Mouse (Mus musculus) C2C12 (cell line): ENCODE data around the gene Cdc25a. TPM values are rescaled to one million over a fixed set of nuclear protein-coding genes. Genes with fewer than 3 reads are reported as not detected.
A peak's percentile ranks its signal among the peaks of the same experiment; 100 is the strongest.

Experiments
- H3K27me3 ChIP-seq: one replicate; pipeline ENCODE4 v1.6.1; 2011; ENCODE audit not compliant: control insufficient read depth, insufficient read depth, insufficient read length
- H3K36me3 ChIP-seq: one replicate; pipeline ENCODE4 v1.6.1; 2011; ENCODE audit not compliant: control insufficient read depth, insufficient read depth
- H3K4me3 ChIP-seq: one replicate; pipeline ENCODE4 v1.5.1; 2011; ENCODE audit warnings: mild to moderate bottlenecking, control low read depth; ENCODE audit not compliant: poor library complexity, insufficient read depth, severe bottlenecking
- H3K79me2 ChIP-seq: one replicate; pipeline ENCODE4 v1.6.1; 2011; ENCODE audit not compliant: control insufficient read depth, insufficient read depth
- H3K79me3 ChIP-seq: one replicate; pipeline ENCODE4 v1.6.1; 2011; ENCODE audit warnings: low read depth, control low read depth
- H3ac ChIP-seq: one replicate; pipeline ENCODE3; 2011; ENCODE audit warnings: low read depth; ENCODE audit not compliant: control insufficient read depth, insufficient read length
- CEBPB ChIP-seq: IDR thresholded peaks from one replicate; pipeline ENCODE4 v1.6.1; 2011; ENCODE audit warnings: low read depth, mild to moderate bottlenecking, control low read depth, moderate library complexity
- CTCF ChIP-seq: IDR thresholded peaks from one replicate; pipeline ENCODE4 v1.5.1; 2011; ENCODE audit not compliant: control insufficient read depth, insufficient read depth, insufficient read length
- FOSL1 ChIP-seq: IDR thresholded peaks from one replicate; pipeline ENCODE4 v1.8.0; 2011; ENCODE audit warnings: mild to moderate bottlenecking, low read length; ENCODE audit not compliant: poor library complexity, insufficient read depth, severe bottlenecking
- MAX ChIP-seq: IDR thresholded peaks from one replicate; pipeline ENCODE4 v1.6.1; 2011; ENCODE audit warnings: mild to moderate bottlenecking, control low read depth
- MYOD1 ChIP-seq: IDR thresholded peaks from one replicate; pipeline ENCODE4 v1.6.1; 2011; ENCODE audit warnings: low read depth; ENCODE audit not compliant: control insufficient read depth, insufficient read length
- MYOG ChIP-seq: IDR thresholded peaks from one replicate; pipeline ENCODE4 v1.6.1; 2011; ENCODE audit not compliant: control insufficient read depth, insufficient read length; ENCODE audit errors: extremely low read depth
- USF1 ChIP-seq: IDR thresholded peaks from one replicate; pipeline ENCODE4 v1.6.1; 2011; ENCODE audit warnings: low read depth, mild to moderate bottlenecking, control low read depth, moderate library complexity
- polyA plus RNA-seq: library from polyadenylated mRNA; unstranded; fragments of >200 nt; fragmentation: generic; extraction: Trizol; gene quantifications from one replicate; pipeline ENCODE4 v1.2.1, GENCODE M21; 2012; ENCODE audit warnings: missing spikeins

Gene Cdc25a
- polyA plus RNA-seq, 1 experiment = 23.3 TPM

DNA sequence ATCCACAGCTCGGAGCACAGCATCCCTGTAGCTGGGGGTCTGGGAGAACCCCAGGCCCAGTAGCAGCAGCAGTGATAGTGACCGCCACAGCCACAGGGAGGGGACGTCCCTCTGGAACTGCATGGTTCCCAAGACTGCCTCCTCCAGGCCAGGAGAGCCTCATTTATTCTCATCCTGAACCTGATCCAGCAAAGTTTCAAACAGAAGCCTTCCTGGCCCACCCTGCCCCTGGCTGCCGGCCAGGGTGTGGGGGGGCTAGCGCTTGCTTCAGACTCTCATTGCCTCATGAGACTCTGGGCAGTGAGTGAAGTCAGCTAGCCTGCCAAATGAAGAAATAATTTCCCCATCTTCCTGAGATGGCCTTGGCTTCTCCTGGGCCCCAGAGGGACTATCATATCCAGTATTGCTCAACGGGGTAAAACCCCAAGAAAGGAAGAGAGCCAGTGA is 26.0 kb upstream of the Cdc25a start, which contains the start of gene Camp:
TSS of gene Camp (minus strand) at position 306 of the 447 bp plus-strand sequence.
- H3K27me3 ChIP-seq = no peaks in the 10 kb centered on the region
- no peaks in the 10 kb centered on the region for H3K79me2 ChIP-seq
- H3ac ChIP-seq = no peak within 1 kb of the TSS
- no peaks in the 10 kb centered on the region for H3K79me3 ChIP-seq
- H3K4me3 ChIP-seq = no peak within 1 kb of the TSS
- H3K36me3 ChIP-seq = no peaks in the 10 kb centered on the region
- TF ChIP-seq USF1 (no peak), MAX (no peak), CEBPB (peak; percentile 59), MYOG (no peak), CTCF (no peak), FOSL1 (no peak)

- no peaks in the 10 kb centered on the region for H3K27me3 ChIP-seq
- no peak overlapping the region for H3ac ChIP-seq
- no peak overlapping the region for H3K4me3 ChIP-seq
- no peaks in the 10 kb centered on the region for H3K79me3 ChIP-seq
- H3K36me3 ChIP-seq = no peaks in the 10 kb centered on the region
- H3K79me2 ChIP-seq = no peaks in the 10 kb centered on the region
- TF ChIP-seq MYOG = no peak
- TF ChIP-seq CEBPB = no peak
- TF ChIP-seq USF1 = no peak
- TF ChIP-seq FOSL1 = no peak
- no peak for TF ChIP-seq CTCF
- TF ChIP-seq MYOD1 = no peak
- TF ChIP-seq MAX = no peak
Measured at GRCm38 (mm10) chr9:109850099-109850498, 25.3 kb upstream of the Cdc25a start.

GRCm38 (mm10) chr9:109854341-109854740 is 21.0 kb upstream of the Cdc25a start:
- Histone ChIP-seq H3K27me3 (peaks cover 6% of the 10 kb centered on the region), H3K4me3 (no peak overlapping the region), H3ac (no peak overlapping the region), H3K36me3 (no peaks in the 10 kb centered on the region), H3K79me3 (no peaks in the 10 kb centered on the region), H3K79me2 (no peaks in the 10 kb centered on the region)
- TF ChIP-seq FOSL1 (no peak), USF1 (no peak), MYOD1 (no peak), MAX (no peak), CTCF (no peak), MYOG (no peak)

DNA sequence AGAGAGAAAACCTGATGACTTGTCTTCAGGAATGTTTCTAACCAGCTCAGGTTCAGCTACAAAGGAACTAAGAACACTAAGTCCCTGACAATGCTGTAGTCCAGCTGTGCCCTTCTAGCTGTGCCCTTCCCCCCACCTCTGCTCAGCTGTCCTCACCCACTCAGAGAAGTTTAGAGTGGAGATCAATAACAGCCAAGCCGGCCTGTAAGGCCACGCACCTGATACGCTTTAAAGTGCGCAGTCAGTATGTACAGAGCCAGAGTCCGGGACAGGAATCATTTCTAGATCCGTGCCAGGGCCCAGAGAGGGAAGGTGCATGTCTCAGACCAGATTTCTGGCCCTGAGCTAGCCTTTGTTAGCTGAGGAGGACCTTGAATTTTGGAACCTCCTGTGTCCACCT is 19.4 kb upstream of the Cdc25a start:
- no peaks in the 10 kb centered on the region for H3K36me3 ChIP-seq
- H3K27me3 ChIP-seq = peaks cover 8% of the 10 kb centered on the region
- H3K79me2 ChIP-seq = no peaks in the 10 kb centered on the region
- TF ChIP-seq FOSL1 (no peak), MAX (no peak), USF1 (no peak), MYOG (no peak), CEBPB (no peak), CTCF (no peak)
- no peak overlapping the region for H3K4me3 ChIP-seq
- no peaks in the 10 kb centered on the region for H3K79me3 ChIP-seq
- H3ac ChIP-seq = no peak overlapping the region

GRCm38 (mm10) chr9:109862397-109863044 is 12.9 kb upstream of the Cdc25a start:
- Histone ChIP-seq H3K36me3 (no peaks in the 10 kb centered on the region), H3K79me3 (no peaks in the 10 kb centered on the region), H3K79me2 (no peaks in the 10 kb centered on the region), H3ac (no peak overlapping the region), H3K4me3 (no peak overlapping the region), H3K27me3 (peaks cover 8% of the 10 kb centered on the region)
- TF ChIP-seq CEBPB (no peak), MAX (no peak), CTCF (peak; percentile 62), USF1 (no peak), MYOD1 (no peak), MYOG (no peak)

DNA sequence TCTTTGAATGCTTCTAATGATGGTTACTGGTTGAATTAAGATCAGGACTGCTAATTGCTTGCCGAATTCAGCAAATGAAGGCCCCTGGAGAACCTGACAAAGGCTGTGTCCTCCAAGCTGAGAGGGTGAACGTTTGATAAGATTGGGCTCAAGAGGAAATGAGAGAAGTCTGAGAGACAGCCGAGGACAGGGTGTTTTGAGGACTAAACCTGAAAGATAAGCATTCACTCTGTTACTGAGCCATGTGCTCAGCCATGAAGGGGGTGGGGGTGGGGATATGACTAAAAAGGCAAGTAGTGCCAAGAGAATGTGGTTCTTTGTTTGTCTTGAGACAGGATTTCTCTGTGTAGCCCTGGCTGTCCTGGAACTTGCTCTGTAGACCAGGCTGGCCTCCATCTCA is 12.3 kb upstream of the Cdc25a start:
- TF ChIP-seq MYOG = no peak
- no peak for TF ChIP-seq FOSL1
- TF ChIP-seq USF1 = no peak
- TF ChIP-seq MAX = no peak
- TF ChIP-seq CTCF = no peak
- no peak for TF ChIP-seq MYOD1
- TF ChIP-seq CEBPB = no peak
- Histone ChIP-seq H3K4me3 (no peak overlapping the region), H3K36me3 (no peaks in the 10 kb centered on the region), H3K79me2 (no peaks in the 10 kb centered on the region), H3K79me3 (no peaks in the 10 kb centered on the region), H3K27me3 (peaks cover 5% of the 10 kb centered on the region), H3ac (no peak overlapping the region)
